Mouse (Mus musculus) lung, embryonic 14.5 days (tissue): ENCODE data around the gene Snx32. TPM values are rescaled to one million over a fixed set of nuclear protein-coding genes. Genes with fewer than 3 reads are reported as not detected.

Experiments
- ATAC-seq: fragments of 200-750 bp; cut with Nextera tagmentation; 2 replicates; pipeline ENCODE4 v1.8.0; 2017; ENCODE audit warnings: mild to moderate bottlenecking, moderate TSS enrichment, moderate library complexity; ENCODE audit not compliant: insufficient read depth
- DNase-seq: peaks from one replicate; pipeline ENCODE4 v3.0.0-alpha.2; 2015
- H3K27ac ChIP-seq: fragments of 300-500 bp; sonication (generic); 2 replicates; pipeline ENCODE4 v1.5.1; 2014; ENCODE audit warnings: low read depth, mild to moderate bottlenecking, moderate library complexity
- H3K27me3 ChIP-seq: fragments of 300-500 bp; sonication (generic); 2 replicates; pipeline ENCODE4 v1.6.1; 2014; ENCODE audit warnings: low read length, control low read depth; ENCODE audit not compliant: insufficient read depth
- H3K36me3 ChIP-seq: fragments of 300-500 bp; sonication (generic); 2 replicates; pipeline ENCODE4 v1.6.1; 2014; ENCODE audit warnings: control low read depth; ENCODE audit not compliant: insufficient read depth
- H3K4me1 ChIP-seq: fragments of 300-500 bp; sonication (generic); 2 replicates; pipeline ENCODE4 v1.6.1; 2014; ENCODE audit warnings: antibody characterized with exemption, control low read depth; ENCODE audit not compliant: insufficient read depth
- H3K4me2 ChIP-seq: fragments of 300-500 bp; sonication (generic); 2 replicates; pipeline ENCODE4 v1.6.1; 2014; ENCODE audit warnings: mild to moderate bottlenecking
- H3K4me3 ChIP-seq: fragments of 300-500 bp; sonication (generic); 2 replicates; pipeline ENCODE4 v1.5.1; 2014; ENCODE audit warnings: low read depth, low read length
- H3K9ac ChIP-seq: fragments of 300-500 bp; sonication (generic); 2 replicates; pipeline ENCODE4 v1.6.1; 2014
- H3K9me3 ChIP-seq: fragments of 300-500 bp; sonication (generic); 2 replicates; pipeline ENCODE4 v1.6.1; 2016; ENCODE audit warnings: low read depth, low read length, control low read depth
- CTCF ChIP-seq: IDR thresholded peaks from 2 replicates; pipeline ENCODE4 v1.5.1; 2016; ENCODE audit warnings: antibody characterized with exemption, low read depth
- WGBS: fragments of 180-500 bp; shearing (Covaris S2); extraction: QIAGEN DNeasy Blood & Tissue Kit; methylation state at CpG from one replicate; pipeline ENCODE4 v1.1.7; 2014; 5-methylcytosine and 5-hydroxymethylcytosine counted together
- polyA plus RNA-seq: library from polyadenylated mRNA; unstranded; fragments of >200 nt; fragmentation: Nextera tagmentation; extraction: Ambion mirVana; gene quantifications from 2 replicates; pipeline ENCODE4 v1.2.1, GENCODE M21; 2014

Gene Snx32
- polyA plus RNA-seq, 1 experiment from 2014 or later: 6.7 TPM

GRCm38 (mm10) chr19:5487768-5488550, 22.4 kb downstream of the Snx32 start, which contains the start of gene Mus81:
Gene Mus81, minus strand, starts transcription at chr19:5488402.
- Histone ChIP-seq H3K9me3 (no peaks in the 10 kb centered on the region), H3K27ac (peak within 1 kb of the TSS; percentile 97), H3K9ac (peak within 1 kb of the TSS; percentile 64), H3K4me1 (peaks cover 12% of the 10 kb centered on the region; the same call in 1 of the 2 replicates), H3K27me3 (no peaks in the 10 kb centered on the region), H3K4me3 (peak within 1 kb of the TSS; percentile 57), H3K4me2 (peak within 1 kb of the TSS; percentile 87), H3K36me3 (peaks cover 44% of the 10 kb centered on the region)
- WGBS: under 1% methylated on average over 39 of the region's 39 CpGs
- ATAC-seq (peak; percentile 75), DNase-seq (peak; percentile 98)
- peak; percentile 95 for TF ChIP-seq CTCF

GRCm38 (mm10) chr19:5486771-5487170, 23.6 kb downstream of the Snx32 start:
- 81% methylated on average over 4 of the region's 4 CpGs for WGBS
- Histone ChIP-seq H3K4me3 (peak overlapping the region; percentile 57), H3K36me3 (peaks cover 44% of the 10 kb centered on the region), H3K9ac (peak overlapping the region; percentile 64; the same call in 1 of the 2 replicates), H3K27ac (no peak overlapping the region; the same call in 1 of the 2 replicates), H3K4me2 (peak overlapping the region; percentile 87), H3K9me3 (no peaks in the 10 kb centered on the region), H3K27me3 (no peaks in the 10 kb centered on the region), H3K4me1 (peaks cover 8% of the 10 kb centered on the region; the same call in 1 of the 2 replicates)
- TF ChIP-seq CTCF: no peak
- ATAC-seq (no peak), DNase-seq (no peak)

- WGBS: 66% methylated on average over 8 of the region's 8 CpGs
- no peak for TF ChIP-seq CTCF
- Histone ChIP-seq H3K4me3 (no peak overlapping the region), H3K27ac (peak overlapping the region; percentile 18; the same call in 1 of the 2 replicates), H3K36me3 (peaks cover 48% of the 10 kb centered on the region), H3K9me3 (no peaks in the 10 kb centered on the region), H3K9ac (no peak overlapping the region), H3K4me2 (peak overlapping the region; percentile 87), H3K4me1 (peaks cover 7% of the 10 kb centered on the region; the same call in 1 of the 2 replicates), H3K27me3 (no peaks in the 10 kb centered on the region)
- DNase-seq: peak; percentile 68
- ATAC-seq: no peak
Measured at GRCm38 (mm10) chr19:5486286-5486685, 24.1 kb downstream of the Snx32 start.

- no peak overlapping the region for H3K9ac ChIP-seq
- H3K27ac ChIP-seq: peak overlapping the region; percentile 18; the same call in 1 of the 2 replicates
- WGBS: 92% methylated on average over 7 of the region's 7 CpGs
- no peak overlapping the region for H3K4me3 ChIP-seq
- no peaks in the 10 kb centered on the region for H3K9me3 ChIP-seq
- H3K4me1 ChIP-seq: peaks cover 7% of the 10 kb centered on the region; the same call in 1 of the 2 replicates
- H3K4me2 ChIP-seq: no peak overlapping the region; the same call in 1 of the 2 replicates
- H3K36me3 ChIP-seq: peaks cover 51% of the 10 kb centered on the region
- ATAC-seq: no peak
- DNase-seq: no peak
- H3K27me3 ChIP-seq: no peaks in the 10 kb centered on the region
- no peak for TF ChIP-seq CTCF
Measured at GRCm38 (mm10) chr19:5485821-5486220, 24.5 kb downstream of the Snx32 start.

GRCm38 (mm10) chr19:5485371-5485770, 25.0 kb downstream of the Snx32 start:
- peaks cover 7% of the 10 kb centered on the region; the same call in 1 of the 2 replicates for H3K4me1 ChIP-seq
- 0 out of 2 replicates have a peak overlapping the region, but pooled peaks have one; percentile 45 for H3K27ac ChIP-seq
- no peak overlapping the region for H3K9ac ChIP-seq
- H3K27me3 ChIP-seq: no peaks in the 10 kb centered on the region
- H3K36me3 ChIP-seq: peaks cover 55% of the 10 kb centered on the region
- no peak overlapping the region for H3K4me3 ChIP-seq
- DNase-seq (no peak), ATAC-seq (no peak)
- WGBS: 76% methylated on average over 8 of the region's 8 CpGs
- H3K4me2 ChIP-seq: no peak overlapping the region
- TF ChIP-seq CTCF: no peak
- H3K9me3 ChIP-seq: no peaks in the 10 kb centered on the region

GRCm38 (mm10) chr19:5484496-5484895, 25.8 kb downstream of the Snx32 start:
- Histone ChIP-seq H3K27ac (0 out of 2 replicates have a peak overlapping the region, but pooled peaks have one; percentile 45), H3K9me3 (no peaks in the 10 kb centered on the region), H3K4me2 (no peak overlapping the region), H3K9ac (no peak overlapping the region), H3K27me3 (no peaks in the 10 kb centered on the region), H3K4me1 (peaks cover 7% of the 10 kb centered on the region; the same call in 1 of the 2 replicates), H3K4me3 (no peak overlapping the region), H3K36me3 (peaks cover 63% of the 10 kb centered on the region)
- no peak for TF ChIP-seq CTCF
- no peak for ATAC-seq
- 72% methylated on average over 5 of the region's 5 CpGs for WGBS
- no peak for DNase-seq
